Mouse (Mus musculus) G1E (cell line): ENCODE results near the gene Bad. TPM values are rescaled to one million over a fixed set of nuclear protein-coding genes. Genes with fewer than 3 reads are reported as not detected.

ENCODE experiments used
- ATAC-seq: 2 replicates; pipeline ENCODE4 v1.8.0; 2016; ENCODE audit warnings: mild to moderate bottlenecking; ENCODE audit not compliant: insufficient number of reproducible peaks, poor library complexity, low FRiP score, severe bottlenecking; ENCODE audit errors: extremely low read depth
- DNase-seq: peaks from one replicate; pipeline ENCODE4 v3.0.0; 2012; ENCODE audit warnings: low spot score
- H3K27me3 ChIP-seq: 2 replicates; pipeline ENCODE4 v1.6.1; 2012; ENCODE audit warnings: mild to moderate bottlenecking, low read length, inconsistent platforms; ENCODE audit not compliant: insufficient read depth
- H3K36me3 ChIP-seq: replicated peaks from 2 replicates; pipeline ENCODE3; 2012; ENCODE audit warnings: mild to moderate bottlenecking, inconsistent platforms
- H3K4me1 ChIP-seq: 2 replicates; pipeline ENCODE4 v1.6.1; 2012; ENCODE audit warnings: low read depth, low read length, inconsistent platforms, mixed read lengths; ENCODE audit not compliant: insufficient read depth
- H3K4me3 ChIP-seq: 2 replicates; pipeline ENCODE4 v1.5.1; 2012; ENCODE audit warnings: low read depth, mild to moderate bottlenecking, inconsistent platforms, low read length, moderate library complexity, mixed read lengths
- H3K9me3 ChIP-seq: replicated peaks from 2 replicates; pipeline ENCODE4 v1.6.1; 2012; ENCODE audit warnings: inconsistent platforms
- CTCF ChIP-seq: IDR thresholded peaks from 2 replicates; pipeline ENCODE4 v1.5.1; 2012; ENCODE audit warnings: low read depth, low read length, inconsistent platforms, mixed read lengths
- GATA1 ChIP-seq: IDR thresholded peaks from 2 replicates; pipeline ENCODE4 v1.6.1; 2012; ENCODE audit warnings: borderline replicate concordance, low read length, inconsistent platforms, mixed read lengths
- GATA2 ChIP-seq: IDR thresholded peaks from 2 replicates; pipeline ENCODE4 v1.6.1; 2012; ENCODE audit warnings: low read depth, low read length, inconsistent platforms, borderline replicate concordance
- POLR2AphosphoS5 ChIP-seq: IDR thresholded peaks from 2 replicates; pipeline ENCODE4 v1.6.1; 2012; ENCODE audit warnings: low read depth, low read length, inconsistent platforms; ENCODE audit not compliant: insufficient replicate concordance
- TAL1 ChIP-seq: conservative IDR thresholded peaks from 2 replicates; pipeline ENCODE4 v1.6.1; 2012; ENCODE audit warnings: low read depth, low read length, inconsistent platforms, mixed read lengths
- polyA plus RNA-seq: library from polyadenylated mRNA; stranded (reverse); fragments of >175 nt; gene quantifications from 2 replicates; pipeline ENCODE4 v1.2.3, GENCODE M21; 2012
- total RNA-seq, 2 experiments: library from RNA; stranded (forward) in 1 of 2; stranded (reverse) in 1 of 2; fragments of 200-1000 nt in 1 of 2; fragments of >200 nt in 1 of 2; fragmentation: Nextera tagmentation in 1 of 2; gene quantifications; 2 replicates each; pipeline ENCODE4 v1.2.3; 2014 to 2017

Bad gene
- total and polyA plus RNA-seq, 3 experiments: 12.6 to 51.9 (median 50.7) TPM

DNA sequence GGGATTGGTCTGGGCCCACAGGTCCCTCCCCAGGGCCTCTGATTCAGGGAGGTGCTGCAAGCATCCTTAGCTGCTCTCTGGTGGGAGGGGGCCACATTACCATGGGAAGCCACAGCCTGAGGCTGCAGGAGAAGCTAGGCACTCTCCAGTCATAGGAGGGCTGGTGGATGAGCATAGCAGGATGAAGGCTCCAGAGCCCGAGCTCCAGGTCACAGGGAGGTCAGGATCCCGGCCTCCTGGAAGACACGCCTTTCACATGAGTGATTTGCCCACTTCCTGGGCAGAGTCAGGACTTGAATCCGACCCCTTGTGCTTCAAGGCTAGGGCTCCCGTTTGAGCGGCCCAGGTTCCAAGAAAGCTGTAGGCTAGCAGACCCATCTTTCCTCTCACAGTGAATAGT is 30.0 kb downstream of the Bad start:
- H3K36me3 ChIP-seq: peaks cover 16% of the 10 kb centered on the region
- H3K9me3 ChIP-seq: no peaks in the 10 kb centered on the region
- TF ChIP-seq CTCF (no peak), POLR2AphosphoS5 (no peak), GATA2 (no peak), GATA1 (no peak), TAL1 (no peak)
- no peak overlapping the region for H3K4me3 ChIP-seq
- DNase-seq (no peak), ATAC-seq (no peak)
- peaks cover 86% of the 10 kb centered on the region for H3K4me1 ChIP-seq
- H3K27me3 ChIP-seq: no peaks in the 10 kb centered on the region

DNA sequence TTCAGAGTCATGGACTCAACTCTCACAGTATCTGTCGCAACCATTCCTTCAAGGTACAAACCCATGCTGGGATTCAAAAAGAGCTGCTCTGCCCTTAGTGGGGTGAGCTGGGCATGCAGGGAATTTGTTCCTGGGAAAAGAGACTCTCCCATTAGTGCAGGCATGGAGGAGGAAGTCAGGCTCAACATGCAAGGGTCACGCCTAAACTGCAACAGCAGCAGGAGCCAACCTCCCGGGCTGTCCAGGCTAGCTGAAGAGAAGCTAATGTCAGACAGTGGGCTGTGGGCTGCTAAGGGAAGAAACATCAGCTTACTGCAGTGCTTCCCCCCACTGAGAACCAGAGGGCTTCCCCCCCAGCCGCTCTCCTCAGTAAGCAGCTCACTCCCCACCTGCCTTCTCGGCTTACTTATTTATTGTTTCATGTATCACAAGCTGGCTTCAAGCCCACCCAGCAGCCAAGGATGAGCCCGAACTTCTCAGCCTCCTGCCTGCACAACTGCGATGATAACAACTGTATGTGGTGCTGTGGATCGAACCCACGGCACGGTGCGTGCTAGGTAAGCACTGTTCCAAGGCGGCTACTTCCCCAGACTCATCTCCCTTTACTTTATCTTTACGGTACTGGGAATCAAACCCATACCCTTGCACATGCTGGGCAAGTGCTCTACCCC is 30.7 kb downstream of the Bad start:
- ATAC-seq: no peak
- no peak overlapping the region for H3K4me3 ChIP-seq
- no peaks in the 10 kb centered on the region for H3K9me3 ChIP-seq
- H3K36me3 ChIP-seq: peaks cover 18% of the 10 kb centered on the region
- peaks cover 87% of the 10 kb centered on the region for H3K4me1 ChIP-seq
- no peaks in the 10 kb centered on the region for H3K27me3 ChIP-seq
- no peak for TF ChIP-seq GATA1
- TF ChIP-seq POLR2AphosphoS5: no peak
- TF ChIP-seq GATA2: no peak
- no peak for TF ChIP-seq CTCF
- TF ChIP-seq TAL1: no peak
- DNase-seq: no peak

DNA sequence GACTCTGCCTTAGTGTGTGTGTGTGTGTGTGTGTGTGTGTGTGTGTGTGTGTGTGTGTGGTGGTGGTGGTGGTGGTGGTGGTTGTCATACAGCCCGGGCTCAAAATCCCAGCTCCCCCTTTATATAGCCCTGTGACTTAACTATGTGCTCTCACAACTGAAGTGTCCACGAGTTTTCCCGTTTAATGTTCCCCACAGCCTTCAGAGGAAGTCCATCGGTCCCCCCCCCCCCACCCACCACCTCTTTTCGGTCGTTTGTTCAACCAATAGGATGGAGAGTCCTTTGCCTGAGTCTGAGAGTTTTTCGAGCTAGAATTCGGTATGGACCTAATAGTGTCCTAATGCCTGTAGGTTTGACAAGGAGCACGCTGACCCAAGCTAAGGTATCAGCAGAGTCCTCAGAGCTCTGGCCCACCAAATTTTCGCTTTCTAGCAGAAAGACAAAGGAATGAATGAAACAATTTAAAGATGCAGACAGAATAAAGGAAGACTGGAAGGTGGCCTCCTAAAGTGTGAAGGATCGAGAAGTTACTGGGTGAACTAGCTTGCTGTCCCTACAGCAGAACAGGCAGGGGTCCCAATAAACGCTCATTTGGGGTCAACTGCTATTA is 32.0 kb downstream of the Bad start:
- Histone ChIP-seq H3K36me3 (peaks cover 32% of the 10 kb centered on the region), H3K4me1 (peaks cover 87% of the 10 kb centered on the region), H3K4me3 (peak overlapping the region; percentile 80), H3K9me3 (no peaks in the 10 kb centered on the region), H3K27me3 (no peaks in the 10 kb centered on the region)
- no peak for TF ChIP-seq POLR2AphosphoS5
- no peak for TF ChIP-seq GATA1
- no peak for TF ChIP-seq GATA2
- TF ChIP-seq TAL1: no peak
- no peak for TF ChIP-seq CTCF
- ATAC-seq (no peak), DNase-seq (no peak)

DNA sequence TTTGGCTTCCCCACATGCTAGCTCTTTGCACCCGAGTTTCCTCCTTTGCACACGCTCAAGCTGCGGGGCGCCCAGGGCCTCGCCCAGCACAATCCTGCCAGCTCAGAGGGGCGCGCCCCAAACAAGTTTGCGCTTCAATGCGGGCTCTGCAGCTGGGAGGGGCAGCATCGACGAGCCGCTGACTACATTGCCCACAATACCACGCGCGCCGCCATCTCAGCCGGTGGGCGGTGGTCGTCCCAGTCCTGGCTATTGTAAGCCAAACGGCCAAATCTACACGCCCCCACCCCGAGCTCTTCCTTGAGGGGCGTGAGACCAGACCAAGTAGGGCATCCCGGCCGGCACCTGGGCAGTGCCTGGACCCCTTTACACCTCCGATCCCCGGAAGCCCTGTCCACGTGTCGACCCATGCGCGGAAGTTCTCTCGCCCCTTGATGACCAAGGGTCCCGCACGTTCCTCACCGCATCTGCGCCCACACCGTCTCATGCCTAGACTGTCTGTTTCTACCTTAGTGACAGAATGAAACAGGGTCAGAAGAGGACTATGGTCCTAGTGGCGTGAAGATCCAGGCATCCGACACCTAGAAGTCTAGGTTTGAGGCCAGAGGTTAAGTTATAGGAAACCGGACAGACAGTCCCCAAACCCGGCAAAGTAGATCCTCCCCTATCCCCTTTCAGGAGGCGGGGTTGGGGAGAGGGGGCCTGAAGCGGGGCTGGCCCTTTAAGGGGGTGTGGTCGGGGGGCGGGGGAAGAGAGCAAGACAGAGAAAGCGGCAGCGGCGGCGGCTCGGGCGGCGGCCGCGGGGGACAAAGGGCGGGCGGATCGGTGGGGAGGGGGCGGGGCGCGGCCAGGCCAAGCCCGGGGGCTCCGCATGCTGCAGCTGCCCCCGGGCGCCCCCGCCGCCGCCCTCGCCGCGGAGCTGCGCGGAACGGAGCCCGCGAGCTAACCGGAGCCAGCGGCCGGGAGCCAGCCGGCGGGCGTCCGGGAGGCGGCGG is 32.8 kb downstream of the Bad start, which contains the start of gene Ppp1r14b:
Gene Ppp1r14b, plus strand, starts transcription at position 758 of the 995 bp plus-strand sequence.
- Histone ChIP-seq H3K27me3 (no peaks in the 10 kb centered on the region), H3K4me3 (peak within 1 kb of the TSS; percentile 80), H3K4me1 (peaks cover 86% of the 10 kb centered on the region), H3K36me3 (peaks cover 37% of the 10 kb centered on the region), H3K9me3 (no peaks in the 10 kb centered on the region)
- DNase-seq (peak; percentile 78), ATAC-seq (peak; percentile 36; the same call in 1 of the 2 replicates)
- TF ChIP-seq POLR2AphosphoS5: no peak
- TF ChIP-seq CTCF: no peak
- TF ChIP-seq TAL1: no peak
- no peak for TF ChIP-seq GATA2
- no peak for TF ChIP-seq GATA1

DNA sequence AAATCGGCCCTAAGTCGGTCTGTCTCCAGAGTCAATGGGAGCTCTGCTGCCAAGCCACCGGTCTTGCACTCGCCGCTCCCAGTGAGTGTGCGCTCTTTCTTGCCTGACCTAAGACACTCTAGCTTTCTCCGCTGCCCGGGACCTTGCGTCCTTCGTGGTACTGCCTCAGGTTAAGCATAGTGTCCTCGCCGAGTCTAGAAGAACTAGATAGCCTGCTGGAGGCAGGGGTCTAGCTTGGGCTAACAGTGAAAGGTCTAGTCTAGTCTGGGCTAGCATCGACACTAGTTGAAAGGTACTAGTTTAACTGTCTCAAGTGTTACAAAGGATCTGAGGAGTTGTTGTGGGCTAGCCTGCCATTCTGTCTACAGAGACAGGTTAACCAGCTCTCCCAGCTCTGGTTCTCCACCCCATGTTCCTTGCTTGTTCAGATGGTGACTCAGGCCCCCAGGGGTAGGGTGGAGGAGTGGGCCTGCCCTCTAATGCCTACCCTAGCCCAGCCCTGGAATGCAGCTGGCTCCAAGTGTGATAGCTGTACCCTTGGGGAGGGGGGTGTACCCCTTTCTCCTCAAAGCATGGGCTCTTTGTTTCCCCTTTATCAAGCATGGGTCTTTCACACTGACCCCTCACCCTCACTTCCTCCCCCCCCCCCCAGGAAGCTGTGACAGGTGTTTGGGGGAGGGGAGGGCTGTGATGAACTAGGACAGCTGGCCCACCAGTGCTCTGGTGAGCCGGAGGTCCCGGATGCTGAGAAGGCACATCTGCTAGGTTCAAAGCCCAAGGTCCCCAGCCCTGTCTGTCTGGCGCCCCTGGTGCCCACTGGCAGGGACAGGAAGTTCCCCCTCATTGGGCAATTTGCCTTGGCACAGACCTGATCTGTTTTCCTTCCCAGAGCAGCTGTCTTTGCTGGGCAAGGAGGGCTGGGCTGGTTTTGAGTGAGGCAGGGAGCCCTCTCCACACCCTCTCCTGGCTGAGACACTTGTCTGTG is 34.2 kb downstream of the Bad start, which contains the start of gene Plcb3:
Gene Plcb3, minus strand, starts transcription at position 934 of the 985 bp plus-strand sequence.
- peak; percentile 21 for DNase-seq
- Histone ChIP-seq H3K27me3 (no peaks in the 10 kb centered on the region), H3K36me3 (peaks cover 37% of the 10 kb centered on the region), H3K9me3 (no peaks in the 10 kb centered on the region), H3K4me1 (peaks cover 78% of the 10 kb centered on the region), H3K4me3 (peak within 1 kb of the TSS; percentile 80)
- no peak for ATAC-seq
- TF ChIP-seq GATA2: no peak
- no peak for TF ChIP-seq TAL1
- TF ChIP-seq GATA1: no peak
- TF ChIP-seq POLR2AphosphoS5: no peak
- TF ChIP-seq CTCF: no peak
